Mouse (Mus musculus): ENCODE measurements around the gene Serpinb1b. TPM values are rescaled to one million over a fixed set of nuclear protein-coding genes. Genes with fewer than 3 reads are reported as not detected.

Serpinb1b gene
- polyA plus RNA-seq, 1 experiment, result 0.14 TPM

GRCm38 (mm10) chr13:33089566-33089965, 11.2 kb downstream of the Serpinb1b start:
- no peak for DNase-seq (ENCODE audit: low read depth, low spot score)
- WGBS, result 34% methylated on average over 3 of the region's 3 CpGs

- WGBS, result 54% methylated on average over 1 of the region's 1 CpGs
- no peak for DNase-seq (ENCODE audit: low read depth, low spot score)
Measured at GRCm38 (mm10) chr13:33090546-33090945, 12.2 kb downstream of the Serpinb1b start.

- 94% methylated on average over 1 of the region's 1 CpGs for WGBS
- no peak for DNase-seq (ENCODE audit: low read depth, low spot score)
Measured at GRCm38 (mm10) chr13:33091306-33091705, 12.9 kb downstream of the Serpinb1b start.

- 76% methylated on average over 1 of the region's 1 CpGs for WGBS
Measured at GRCm38 (mm10) chr13:33095575-33095974, 17.2 kb downstream of the Serpinb1b start.

GRCm38 (mm10) chr13:33105626-33106025, 27.3 kb downstream of the Serpinb1b start:
- DNase-seq (ENCODE audit: low read depth, low spot score), result no peak

More at GRCm38 (mm10) chr13:33095575-33095974, 17.2 kb downstream of the Serpinb1b start:
- DNase-seq (ENCODE audit: low read depth, low spot score), result no peak

- no peak for DNase-seq (ENCODE audit: low read depth, low spot score)
- WGBS, result 54% methylated on average over 3 of the region's 3 CpGs
Measured at GRCm38 (mm10) chr13:33113054-33113453, 34.7 kb downstream of the Serpinb1b start.

- DNase-seq (ENCODE audit: low read depth, low spot score), result no peak
- 88% methylated on average over 2 of the region's 2 CpGs for WGBS
Measured at GRCm38 (mm10) chr13:33137717-33138116, 59.3 kb downstream of the Serpinb1b start.

- no peak for DNase-seq (ENCODE audit: low read depth, low spot score)
- 51% methylated on average over 3 of the region's 3 CpGs for WGBS
Measured at GRCm38 (mm10) chr13:33141435-33141834, 63.1 kb downstream of the Serpinb1b start.

Other genes starting within 250 kb of the Serpinb1b start
- 263 and 433 TPM in 2 replicates for gene Serpinb1a, start 227.4 kb upstream of the Serpinb1b start, polyA plus RNA-seq (2012; rRNA removed)
- not detected in 2 replicates for gene Serpinb1c, start 180.4 kb upstream of the Serpinb1b start, polyA plus RNA-seq (2012; rRNA removed)
- 2.4 and 2.6 TPM in 2 replicates for gene Serpinb6b, start 113.4 kb upstream of the Serpinb1b start, polyA plus RNA-seq (2012; rRNA removed)
- gene Serpinb9, start 75.3 kb upstream of the Serpinb1b start, polyA plus RNA-seq (2012; rRNA removed), result 3.7 and 4.1 TPM in 2 replicates
- gene Serpinb9b, start 51.2 kb upstream of the Serpinb1b start, polyA plus RNA-seq (2012; rRNA removed), result 0.05 TPM in 1 of 2 replicates, not detected in the other
- gene Serpinb9c, start 81.2 kb downstream of the Serpinb1b start, polyA plus RNA-seq (2012; rRNA removed), result not detected in 2 replicates
- not detected in 2 replicates for gene Serpinb9d, start 114.4 kb downstream of the Serpinb1b start, polyA plus RNA-seq (2012; rRNA removed)
- gene Serpinb9e, start 171.0 kb downstream of the Serpinb1b start, polyA plus RNA-seq (2012; rRNA removed), result not detected in 2 replicates
- gene Serpinb9f, start 245.5 kb downstream of the Serpinb1b start, polyA plus RNA-seq (2012; rRNA removed), result not detected in 2 replicates

Measured in large intestine, adult 2 months (tissue).